Mouse (Mus musculus): ENCODE data around the gene Fitm1. TPM values are rescaled to one million over a fixed set of nuclear protein-coding genes. Genes with fewer than 3 reads are reported as not detected.
A peak's percentile ranks its signal among the peaks of the same experiment; 100 is the strongest.

The Fitm1 gene
- total RNA-seq (2012; rRNA removed) (not detected in 2 replicates), polyA plus RNA-seq (2012; ENCODE audit: insufficient read depth in 1 of 2, insufficient read length in 2 of 2, low read depth in 1 of 2, low replicate concordance in 2 of 2, missing spikeins in 1 of 2) (under 1 TPM in 1 of 2 experiments, not detected in 1; 0.07 TPM)

DNA sequence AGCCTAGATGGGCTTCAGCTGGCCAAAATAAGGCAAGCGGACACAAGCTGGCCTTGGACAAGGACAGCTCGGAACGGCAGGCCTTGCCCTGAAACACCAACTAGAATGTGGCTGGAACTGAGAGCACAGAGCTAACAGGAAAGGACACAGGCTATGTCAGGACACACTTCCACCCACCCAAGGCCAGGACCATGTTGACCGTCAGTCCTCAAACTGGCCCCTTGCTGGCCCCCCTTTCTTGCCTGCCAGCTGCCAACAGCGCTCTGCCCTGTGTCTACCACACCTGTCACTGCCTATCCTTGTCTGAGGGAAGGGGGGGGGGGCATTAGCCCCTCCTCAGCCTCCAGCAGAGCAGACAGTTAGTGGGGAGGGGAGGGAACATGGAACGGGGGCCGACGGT, at the start of gene Fitm1:
Fitm1 (plus strand) TSS at position 316 of the 400 bp plus-strand sequence.
- DNase-seq (ENCODE audit: low read depth, low spot score) = no peak
- peaks cover 0 to 7% of the 10 kb centered on the region in 2 experiments; a peak in 2 of 4 replicates for H3K36me3 ChIP-seq (ENCODE audit: control insufficient read depth in 1 of 2, insufficient read depth in 2 of 2, low read length in 2 of 2)
- peaks cover 4% of the 10 kb centered on the region for H3K79me2 ChIP-seq (ENCODE audit: control insufficient read depth, insufficient read depth, low read length, poor library complexity)
- H3K27ac ChIP-seq (ENCODE audit: control insufficient read depth, low read depth, low read length) = no peak within 1 kb of the TSS
- H3K9ac ChIP-seq (ENCODE audit: control insufficient read depth, low read depth, low read length, poor library complexity, severe bottlenecking) = no peak within 1 kb of the TSS
- H3K4me3 ChIP-seq (ENCODE audit: control insufficient read depth in 1 of 2, insufficient read depth in 1 of 2, low read depth in 2 of 2, low read length in 2 of 2) = no peak within 1 kb of the TSS
- peaks cover 7 to 18% of the 10 kb centered on the region in 2 experiments for H3K4me1 ChIP-seq (ENCODE audit: control insufficient read depth in 1 of 2, insufficient read depth in 2 of 2, low read length in 2 of 2)
- no peaks in the 10 kb centered on the region for H3K27me3 ChIP-seq (ENCODE audit: control insufficient read depth in 1 of 2, insufficient read depth in 2 of 2, low read length in 2 of 2)
- H3K9me3 ChIP-seq (replicated peaks; ENCODE audit: insufficient read depth, low read length) = no peaks in the 10 kb centered on the region
- TF ChIP-seq NRF1 (IDR thresholded peaks at IDR 0.05; ENCODE audit: insufficient read depth, low read depth, low read length, poor library complexity, severe bottlenecking) = no peak
- TF ChIP-seq MAZ (IDR thresholded peaks at IDR 0.05; ENCODE audit: low read depth, low read length) = no peak
- TF ChIP-seq MXI1 (IDR thresholded peaks at IDR 0.05; ENCODE audit: low read depth, low read length) = no peak
- no peak for TF ChIP-seq CTCF (IDR thresholded peaks at IDR 0.05 in 2 of 3, conservative IDR thresholded peaks at IDR 0.05 in 1 of 3; ENCODE audit: control insufficient read depth in 1 of 3, insufficient read depth in 1 of 3, low read depth in 2 of 3, low read length in 3 of 3, poor library complexity in 1 of 3, severe bottlenecking in 1 of 3)
- no peak for TF ChIP-seq POLR2AphosphoS5 (IDR thresholded peaks at IDR 0.05; ENCODE audit: borderline replicate concordance, low read depth, low read length)
- no peak for TF ChIP-seq SMC3 (IDR thresholded peaks at IDR 0.05; ENCODE audit: low read depth, low read length)
- TF ChIP-seq ZMIZ1 (IDR thresholded peaks at IDR 0.05; ENCODE audit: low read depth, low read length) = no peak

- TF ChIP-seq E2F4 (IDR thresholded peaks at IDR 0.05; ENCODE audit: borderline replicate concordance, low read depth, low read length) (no peak), MAZ (IDR thresholded peaks at IDR 0.05; ENCODE audit: low read depth, low read length) (no peak), POLR2AphosphoS5 (IDR thresholded peaks at IDR 0.05; ENCODE audit: borderline replicate concordance, low read depth, low read length) (no peak), BHLHE40 (IDR thresholded peaks at IDR 0.05; ENCODE audit: borderline replicate concordance, low read depth, low read length) (no peak), CTCF (IDR thresholded peaks at IDR 0.05 in 2 of 3, conservative IDR thresholded peaks at IDR 0.05 in 1 of 3; ENCODE audit: control insufficient read depth in 1 of 3, insufficient read depth in 1 of 3, low read depth in 2 of 3, low read length in 3 of 3, poor library complexity in 1 of 3, severe bottlenecking in 1 of 3) (no peak)
- H3K27me3 ChIP-seq (ENCODE audit: control insufficient read depth in 1 of 2, insufficient read depth in 2 of 2, low read length in 2 of 2) = peaks cover 19 to 33% of the 10 kb centered on the region in 2 experiments
- no peak overlapping the region for H3K9ac ChIP-seq (ENCODE audit: control insufficient read depth, low read depth, low read length, poor library complexity, severe bottlenecking)
- no peak overlapping the region for H3K4me3 ChIP-seq (ENCODE audit: control insufficient read depth in 1 of 2, insufficient read depth in 1 of 2, low read depth in 2 of 2, low read length in 2 of 2)
- H3K4me1 ChIP-seq (ENCODE audit: control insufficient read depth in 1 of 2, insufficient read depth in 2 of 2, low read length in 2 of 2) = no peaks in the 10 kb centered on the region
- no peaks in the 10 kb centered on the region for H3K36me3 ChIP-seq (ENCODE audit: control insufficient read depth in 1 of 2, insufficient read depth in 2 of 2, low read length in 2 of 2)
- H3K79me2 ChIP-seq (ENCODE audit: control insufficient read depth, insufficient read depth, low read length, poor library complexity) = no peaks in the 10 kb centered on the region
- no peaks in the 10 kb centered on the region for H3K9me3 ChIP-seq (replicated peaks; ENCODE audit: insufficient read depth, low read length)
- DNase-seq (ENCODE audit: low read depth, low spot score) = no peak
- no peak overlapping the region for H3K27ac ChIP-seq (ENCODE audit: control insufficient read depth, low read depth, low read length)
Measured at GRCm38 (mm10) chr14:55526674-55527073, 48.7 kb upstream of the Fitm1 start.

- no peaks in the 10 kb centered on the region for H3K9me3 ChIP-seq (replicated peaks; ENCODE audit: insufficient read depth, low read length)
- no peaks in the 10 kb centered on the region for H3K79me2 ChIP-seq (ENCODE audit: control insufficient read depth, insufficient read depth, low read length, poor library complexity)
- no peaks in the 10 kb centered on the region for H3K4me1 ChIP-seq (ENCODE audit: control insufficient read depth in 1 of 2, insufficient read depth in 2 of 2, low read length in 2 of 2)
- H3K27ac ChIP-seq (ENCODE audit: control insufficient read depth, low read depth, low read length) = no peak overlapping the region
- H3K9ac ChIP-seq (ENCODE audit: control insufficient read depth, low read depth, low read length, poor library complexity, severe bottlenecking) = no peak overlapping the region
- H3K27me3 ChIP-seq (ENCODE audit: control insufficient read depth in 1 of 2, insufficient read depth in 2 of 2, low read length in 2 of 2) = peaks cover 19 to 33% of the 10 kb centered on the region in 2 experiments
- no peak overlapping the region for H3K4me3 ChIP-seq (ENCODE audit: control insufficient read depth in 1 of 2, insufficient read depth in 1 of 2, low read depth in 2 of 2, low read length in 2 of 2)
- H3K36me3 ChIP-seq (ENCODE audit: control insufficient read depth in 1 of 2, insufficient read depth in 2 of 2, low read length in 2 of 2) = no peaks in the 10 kb centered on the region
- DNase-seq (ENCODE audit: low read depth, low spot score) = peak; percentile 86
- TF ChIP-seq CTCF (IDR thresholded peaks at IDR 0.05 in 2 of 3, conservative IDR thresholded peaks at IDR 0.05 in 1 of 3; ENCODE audit: control insufficient read depth in 1 of 3, insufficient read depth in 1 of 3, low read depth in 2 of 3, low read length in 3 of 3, poor library complexity in 1 of 3, severe bottlenecking in 1 of 3) (peak; percentile 47 to 73 (median 54)), NELFE (IDR thresholded peaks at IDR 0.05; ENCODE audit: low read depth, low read length) (no peak), CHD1 (IDR thresholded peaks at IDR 0.05; ENCODE audit: low read depth, low read length) (no peak), E2F4 (IDR thresholded peaks at IDR 0.05; ENCODE audit: borderline replicate concordance, low read depth, low read length) (no peak), SMC3 (IDR thresholded peaks at IDR 0.05; ENCODE audit: low read depth, low read length) (peak; percentile 62), JUND (IDR thresholded peaks at IDR 0.05; ENCODE audit: low read depth, low read length) (no peak), MYC (IDR thresholded peaks at IDR 0.05; ENCODE audit: low read depth, low read length) (peak; percentile 63; the same call in 1 of the 2 replicates), MAFK (IDR thresholded peaks at IDR 0.05; ENCODE audit: borderline replicate concordance, low read depth, low read length) (no peak), GATA1 (IDR thresholded peaks at IDR 0.05; ENCODE audit: low read depth, low read length) (no peak), POLR2A (IDR thresholded peaks at IDR 0.05; ENCODE audit: control insufficient read depth in 1 of 2, insufficient read depth in 1 of 2, low read depth in 1 of 2, low read length in 2 of 2, poor library complexity in 1 of 2) (no peak), MYB (IDR thresholded peaks at IDR 0.05; ENCODE audit: low read depth, low read length) (no peak), CHD2 (IDR thresholded peaks at IDR 0.05; ENCODE audit: low read length) (no peak), ZNF384 (IDR thresholded peaks at IDR 0.05; ENCODE audit: low read depth, low read length) (no peak), TAL1 (IDR thresholded peaks at IDR 0.05; ENCODE audit: low read length) (no peak), MAZ (IDR thresholded peaks at IDR 0.05; ENCODE audit: low read depth, low read length) (no peak), ZMIZ1 (IDR thresholded peaks at IDR 0.05; ENCODE audit: low read depth, low read length) (no peak), POLR2AphosphoS5 (IDR thresholded peaks at IDR 0.05; ENCODE audit: borderline replicate concordance, low read depth, low read length) (no peak), KAT2A (conservative IDR thresholded peaks at IDR 0.05; ENCODE audit: low read depth, low read length) (no peak), POLR2AphosphoS2 (IDR thresholded peaks at IDR 0.05; ENCODE audit: low read length) (no peak), BHLHE40 (IDR thresholded peaks at IDR 0.05; ENCODE audit: borderline replicate concordance, low read depth, low read length) (no peak), NRF1 (IDR thresholded peaks at IDR 0.05; ENCODE audit: insufficient read depth, low read depth, low read length, poor library complexity, severe bottlenecking) (no peak), MAX (IDR thresholded peaks at IDR 0.05; ENCODE audit: low read length) (peak; percentile 71)
Measured at GRCm38 (mm10) chr14:55527940-55528339, 47.5 kb upstream of the Fitm1 start.

Measured in MEL (cell line).